Mouse (Mus musculus) cerebellum, adult 9-10 months (tissue): ENCODE data around the gene Tef.

ENCODE experiments used
- DNase-seq: peaks from one replicate; pipeline ENCODE4 v3.0.0; 2022

Tef gene

DNA sequence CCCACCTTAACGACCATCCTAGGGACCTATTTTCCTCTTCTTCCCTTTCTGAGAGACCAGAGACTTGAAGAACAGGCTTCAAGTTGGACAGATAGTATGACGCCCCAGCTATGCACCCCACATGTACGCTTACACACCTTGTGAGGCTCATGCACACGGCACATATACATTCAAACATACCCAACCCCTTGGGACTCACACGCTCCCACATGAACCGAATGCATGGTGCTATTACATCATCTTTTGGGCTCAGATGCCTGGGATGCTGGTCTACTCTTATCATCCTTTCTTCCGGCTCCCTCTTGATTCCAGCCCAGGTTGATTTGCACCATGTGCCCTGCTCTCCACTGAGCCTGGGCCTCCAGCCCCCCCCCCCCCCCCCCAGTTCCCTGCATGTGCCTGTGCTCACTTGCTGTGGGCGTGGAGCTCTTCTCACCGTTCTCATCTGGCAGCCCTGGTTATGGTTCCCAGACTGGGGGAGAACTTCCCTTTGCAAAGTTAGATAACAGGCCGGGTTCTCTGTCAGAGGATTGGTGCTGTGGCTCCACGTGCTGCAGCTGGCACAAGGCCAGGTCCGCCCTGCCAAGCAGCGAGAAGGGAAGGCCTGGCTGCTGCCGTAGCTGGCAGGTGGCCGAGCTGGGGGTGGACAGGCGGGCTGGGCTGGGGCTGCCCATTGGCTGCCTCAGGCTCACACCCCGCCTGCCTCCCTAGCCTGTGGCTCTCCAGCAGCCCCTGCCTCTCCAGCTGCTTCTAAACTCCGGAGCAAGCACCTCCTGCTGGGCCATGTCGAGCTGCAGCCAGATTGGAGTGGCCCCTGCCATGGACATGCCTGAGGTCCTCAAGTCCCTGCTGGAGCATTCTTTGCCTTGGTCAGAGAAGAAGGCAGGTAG is at the start of gene Tef:
TSS of gene Tef (plus strand) at position 421 of the 890 bp plus-strand sequence.
- peak; percentile 99 for DNase-seq

DNA sequence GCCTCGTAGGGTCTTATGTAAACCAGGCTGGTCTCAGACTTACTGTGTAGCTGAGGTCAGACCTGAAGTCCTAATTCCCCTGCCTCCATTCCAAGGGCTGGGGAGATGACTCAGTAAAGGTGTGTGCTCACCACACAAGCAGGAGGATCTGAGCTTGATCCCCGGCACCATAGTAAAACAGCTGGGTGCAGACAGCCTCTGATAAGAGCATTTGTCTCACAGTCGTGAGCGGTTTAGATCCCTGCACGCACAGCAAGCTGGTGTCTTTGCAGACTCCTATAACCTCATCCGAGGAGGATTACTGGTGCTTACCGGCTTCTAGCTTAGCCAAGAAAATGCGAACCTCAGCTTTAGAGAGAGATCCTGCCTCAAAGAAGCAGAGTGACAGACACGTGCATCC is 48.6 kb upstream of the Tef start:
- no peak for DNase-seq

DNA sequence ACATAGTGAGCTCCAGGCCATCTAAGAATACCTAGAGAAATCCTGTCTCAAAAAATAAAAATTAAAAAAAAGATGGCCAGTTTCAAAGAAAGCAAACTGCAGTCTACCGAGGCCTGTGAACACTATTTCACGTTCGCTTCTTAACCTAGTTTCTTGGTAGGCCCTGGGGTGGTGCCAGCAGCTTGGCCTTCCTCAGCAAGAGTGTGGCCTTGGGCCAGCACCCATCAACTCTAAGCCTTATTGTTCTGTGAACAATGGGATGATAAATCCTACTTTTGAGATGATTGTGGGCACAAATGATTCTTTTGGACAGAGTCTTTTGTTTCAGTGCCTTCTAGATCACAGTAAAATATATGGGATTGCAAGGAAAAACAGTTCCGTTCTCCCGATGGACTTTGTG is 43.5 kb upstream of the Tef start:
- DNase-seq, result peak; percentile 69

DNA sequence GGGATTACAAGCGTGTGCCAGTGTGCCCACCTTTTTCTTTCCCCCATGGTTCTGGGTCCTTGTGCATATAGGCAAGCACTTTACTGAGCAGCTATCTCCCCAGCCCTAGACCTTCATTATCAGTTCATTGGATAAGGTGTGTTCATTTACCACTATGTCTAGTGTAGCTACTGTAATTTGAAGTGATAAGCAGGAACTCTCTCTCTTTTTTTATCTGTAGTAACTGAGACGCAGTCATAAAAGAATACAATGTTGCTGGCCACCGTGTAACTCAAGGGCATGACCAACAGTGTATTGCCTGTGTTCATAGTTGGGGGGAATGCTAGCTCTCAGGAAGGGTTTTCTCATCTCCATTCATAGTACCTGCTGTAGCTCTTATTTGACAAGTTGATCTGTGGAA is 42.7 kb upstream of the Tef start:
- no peak for DNase-seq

DNA sequence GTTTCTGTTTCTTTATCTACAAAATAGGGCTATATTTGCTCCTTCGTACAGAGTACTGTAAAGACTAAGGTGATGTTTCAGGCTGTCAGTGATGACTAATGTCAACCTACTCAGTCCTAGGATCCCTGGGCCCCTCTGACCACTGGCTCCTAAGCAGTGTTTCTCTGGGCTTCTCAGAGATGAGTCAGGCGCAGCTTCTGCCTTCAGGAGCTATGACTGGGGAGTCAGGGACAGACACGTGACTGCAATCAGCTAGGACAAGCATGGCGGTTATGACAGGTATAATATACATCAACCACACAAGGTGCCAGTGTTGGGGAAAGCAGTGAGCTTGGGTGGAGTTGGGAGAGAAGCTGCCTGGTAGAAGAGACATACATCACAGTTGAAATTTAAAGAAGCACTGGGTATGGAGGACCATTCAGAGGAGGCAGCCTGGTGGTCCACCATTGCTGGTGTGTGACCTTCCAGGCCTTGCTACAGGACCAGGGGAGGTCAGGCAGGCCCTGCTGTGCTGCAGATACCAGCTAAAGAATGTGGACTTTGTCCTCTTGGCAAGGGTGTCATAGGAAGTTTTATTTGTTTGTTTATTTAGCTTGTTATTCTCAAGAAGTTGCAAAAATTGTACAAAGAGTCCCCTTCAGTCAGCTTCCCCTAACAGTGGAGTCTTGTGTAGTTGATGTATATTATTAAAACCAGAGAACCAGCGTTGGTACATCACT is 41.7 kb upstream of the Tef start:
- DNase-seq, result no peak

DNA sequence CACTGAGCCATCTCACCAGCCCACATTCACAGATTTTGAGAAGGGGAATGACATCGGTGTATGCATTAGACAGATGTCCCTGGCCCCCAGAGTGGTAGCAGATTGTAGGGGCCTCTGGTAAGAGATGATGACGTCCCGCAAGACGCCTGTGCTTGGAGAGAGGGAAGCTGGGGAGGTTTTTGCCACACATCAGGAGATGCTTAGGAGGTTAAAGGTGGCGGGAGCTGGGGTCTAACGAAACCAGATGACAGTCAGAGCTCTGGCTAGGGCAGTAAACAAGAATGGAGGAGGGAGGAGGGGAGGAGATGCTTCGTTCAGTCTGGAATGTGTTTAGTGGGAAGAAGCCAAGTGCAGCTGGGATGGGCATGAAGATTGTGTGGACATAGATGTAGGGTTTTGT is 40.8 kb upstream of the Tef start:
- DNase-seq, result no peak

DNA sequence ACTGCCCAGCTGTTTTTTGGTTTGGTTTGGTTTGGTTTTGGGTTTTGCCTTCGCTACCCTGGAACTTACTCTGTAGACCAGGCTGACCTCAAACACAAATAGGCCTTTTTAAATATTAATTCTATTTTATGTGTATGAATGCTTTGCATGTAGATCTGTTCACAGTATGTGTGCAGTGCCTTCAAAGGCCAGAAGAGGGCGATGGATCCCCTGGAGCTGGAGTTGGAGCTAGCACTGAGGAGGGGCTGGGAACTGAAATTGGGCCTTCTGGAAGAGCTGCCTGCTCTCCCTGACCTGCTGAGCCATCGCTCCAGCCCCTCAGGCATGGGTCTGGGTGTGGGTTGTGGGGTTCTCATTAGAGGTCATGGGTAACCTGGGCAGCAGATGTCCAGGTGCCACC is 40.3 kb upstream of the Tef start:
- no peak for DNase-seq

DNA sequence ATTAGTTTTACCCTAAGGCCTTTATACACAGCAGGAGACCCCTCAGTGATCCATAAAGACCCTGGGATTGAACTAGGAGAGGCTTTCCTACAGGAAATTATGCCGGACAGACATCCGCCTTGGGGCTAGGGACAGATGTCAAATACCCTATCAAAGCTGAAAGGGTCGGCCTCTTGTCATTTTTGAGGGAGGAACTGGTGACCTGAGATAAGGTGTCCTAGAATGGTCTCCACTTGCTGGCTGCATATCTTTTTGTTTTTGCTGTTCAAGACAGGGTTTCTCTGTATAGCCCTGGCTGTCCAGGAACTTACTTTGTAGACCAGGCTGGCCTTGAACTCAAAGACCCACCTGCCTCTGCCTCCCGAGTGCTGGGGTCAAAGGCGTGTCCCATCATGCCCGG is 37.6 kb upstream of the Tef start:
- DNase-seq, result no peak

DNA sequence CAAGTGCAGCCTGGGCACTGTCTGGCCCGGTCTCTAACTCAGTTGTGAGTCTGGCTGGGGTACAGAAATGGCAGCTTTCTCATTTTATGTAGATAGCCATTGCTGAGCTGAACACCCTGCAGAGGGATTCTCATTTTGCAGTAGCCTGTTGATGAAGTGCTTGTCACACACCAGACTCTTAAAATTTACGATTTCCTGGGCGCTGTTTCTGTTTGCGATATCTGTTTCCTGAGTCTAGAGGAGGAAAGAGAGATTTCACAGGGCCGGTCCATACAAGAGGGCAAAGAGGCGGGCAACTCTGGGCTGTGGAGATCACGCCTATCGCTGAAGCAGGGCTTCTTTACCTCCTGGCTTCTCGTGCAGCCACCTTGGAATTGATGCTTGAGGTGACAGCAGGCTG is 36.6 kb upstream of the Tef start:
- DNase-seq, result no peak

DNA sequence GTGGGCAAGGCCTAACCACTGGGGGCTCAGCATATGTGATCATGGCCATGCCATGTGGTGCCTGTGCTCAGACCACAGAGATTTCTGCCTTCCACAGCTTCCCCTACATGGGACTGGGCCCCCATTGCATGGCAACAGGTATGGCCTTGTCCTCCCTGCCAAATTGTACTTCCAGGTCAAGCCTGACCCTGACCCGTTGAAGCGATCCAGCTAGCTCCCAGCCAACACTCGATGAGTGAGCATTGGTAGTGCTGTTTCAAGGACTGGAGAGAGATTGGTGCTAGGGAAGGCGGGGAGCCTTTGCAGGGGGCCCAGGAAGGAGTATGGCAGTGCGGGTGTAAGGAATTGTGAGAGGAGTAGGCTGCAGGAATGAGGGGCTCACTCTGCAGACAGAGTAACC is 35.8 kb upstream of the Tef start:
- DNase-seq, result no peak

DNA sequence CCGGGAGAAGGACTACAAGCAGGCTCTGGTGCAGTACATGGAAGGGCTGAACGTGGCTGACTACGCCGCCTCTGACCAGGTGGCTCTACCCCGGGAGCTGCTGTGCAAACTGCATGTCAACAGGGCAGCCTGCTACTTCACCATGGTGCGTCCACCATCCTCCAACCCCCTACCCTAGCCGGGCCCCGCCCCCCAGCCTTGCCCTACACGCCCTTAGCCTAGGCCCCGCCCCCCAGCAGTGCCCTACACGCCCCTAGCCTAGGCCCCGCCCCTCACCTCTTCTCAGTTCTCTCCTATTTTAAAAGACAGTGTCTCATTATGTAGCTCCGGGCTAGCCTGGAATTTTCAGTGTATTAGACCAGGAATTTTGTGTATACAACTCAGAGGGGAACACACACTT is 33.2 kb upstream of the Tef start:
- DNase-seq, result no peak

DNA sequence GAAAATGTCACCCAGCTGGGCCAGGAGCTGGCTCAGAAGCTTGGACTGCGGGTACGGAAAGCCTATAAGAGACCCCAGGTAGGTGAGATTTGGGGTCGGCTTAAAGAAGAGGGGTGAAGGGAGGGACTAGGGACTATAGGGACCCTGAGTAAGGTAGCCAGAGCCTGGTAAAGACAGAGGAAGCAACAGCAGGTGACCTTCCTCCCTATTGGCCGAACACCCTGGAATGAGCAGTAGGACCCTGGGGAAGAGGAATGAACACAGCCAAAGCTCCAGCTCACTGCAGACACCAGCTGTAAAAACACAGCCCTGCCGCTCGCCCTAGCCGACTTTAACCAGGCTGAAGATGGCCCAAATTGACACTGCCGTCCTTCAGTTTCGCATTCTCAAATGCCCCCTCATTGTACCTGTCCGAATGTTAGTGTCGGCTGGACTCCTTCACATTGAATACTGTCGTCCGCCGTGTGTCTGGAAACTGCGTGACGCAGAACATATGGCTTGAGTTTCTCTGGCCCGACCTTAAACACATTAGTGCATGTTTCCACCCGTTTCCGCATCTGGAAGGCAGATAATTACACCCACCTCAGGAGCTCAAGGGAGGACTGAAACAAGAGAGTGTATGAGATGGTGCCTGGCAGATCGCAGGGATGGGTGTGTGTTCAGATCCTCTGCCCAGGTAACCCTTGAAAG is 29.6 kb upstream of the Tef start:
- no peak for DNase-seq

DNA sequence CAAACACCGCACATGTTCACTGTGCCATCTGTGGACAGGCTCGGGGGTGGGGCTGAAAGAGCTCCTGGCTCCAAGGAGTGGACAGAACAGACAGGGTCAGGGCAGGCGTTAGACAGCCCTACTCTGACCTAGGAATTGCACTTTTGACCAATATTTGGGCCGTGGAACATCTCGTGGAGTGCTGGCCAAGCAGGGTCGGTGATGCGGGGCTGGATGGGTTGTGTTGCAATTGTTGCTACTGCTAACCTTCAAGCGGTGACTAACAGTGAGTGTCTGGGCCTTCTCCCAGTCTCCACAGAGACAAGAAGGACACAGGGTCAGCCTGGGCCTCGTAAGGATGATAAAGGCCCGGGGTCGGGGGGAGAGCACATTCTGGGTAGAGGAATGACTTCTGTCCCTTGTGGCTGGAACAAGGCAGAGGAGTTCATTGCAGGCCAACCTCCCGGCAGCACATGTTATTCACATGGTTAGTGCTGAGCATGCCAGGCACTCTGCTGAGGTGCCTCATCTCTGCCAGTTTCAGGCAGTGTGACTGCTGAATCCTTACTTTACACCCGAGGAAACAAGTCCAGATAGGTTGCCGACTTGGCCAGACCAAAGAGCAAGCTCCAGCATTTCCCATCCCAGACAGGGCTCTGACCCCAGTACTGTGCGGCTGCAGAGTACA is 27.6 kb upstream of the Tef start:
- DNase-seq, result no peak

DNA sequence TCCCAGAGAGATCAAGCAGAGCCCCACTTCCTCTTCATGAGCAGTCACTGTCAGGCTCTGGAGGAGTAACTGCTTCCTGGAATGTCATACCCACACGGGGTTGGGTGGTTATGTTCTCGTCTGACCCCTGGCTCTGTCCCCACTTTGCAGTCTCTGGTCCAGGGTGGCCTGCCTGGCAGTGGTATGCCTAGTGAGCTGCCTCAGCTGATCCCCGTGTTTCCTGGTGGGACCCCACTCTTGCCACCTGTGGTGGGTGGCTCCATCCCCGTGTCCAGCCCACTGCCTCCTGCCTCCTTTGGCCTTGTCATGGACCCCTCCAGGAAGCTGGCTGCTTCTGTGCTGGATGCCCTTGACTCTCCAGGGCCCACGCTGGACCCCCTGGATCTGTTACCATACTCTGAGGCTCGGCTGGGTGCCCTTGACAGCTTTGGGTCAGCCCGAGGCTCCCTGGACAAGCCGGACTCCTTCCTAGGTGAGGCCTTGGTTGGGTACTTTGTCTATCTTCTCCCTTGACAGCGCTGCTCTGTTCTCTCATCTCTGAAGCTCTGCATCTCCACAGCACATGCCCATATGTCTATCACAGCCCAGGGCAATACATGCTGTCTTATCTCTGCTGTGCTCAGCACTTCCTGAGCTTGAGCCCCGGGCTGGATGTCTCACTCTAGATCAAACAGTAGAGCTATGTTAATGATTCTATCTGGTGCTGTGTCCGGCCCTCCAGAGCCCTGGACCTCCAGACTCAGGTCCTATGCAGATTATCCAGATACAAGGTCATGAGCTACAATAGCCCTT is 25.4 kb upstream of the Tef start:
- no peak for DNase-seq

DNA sequence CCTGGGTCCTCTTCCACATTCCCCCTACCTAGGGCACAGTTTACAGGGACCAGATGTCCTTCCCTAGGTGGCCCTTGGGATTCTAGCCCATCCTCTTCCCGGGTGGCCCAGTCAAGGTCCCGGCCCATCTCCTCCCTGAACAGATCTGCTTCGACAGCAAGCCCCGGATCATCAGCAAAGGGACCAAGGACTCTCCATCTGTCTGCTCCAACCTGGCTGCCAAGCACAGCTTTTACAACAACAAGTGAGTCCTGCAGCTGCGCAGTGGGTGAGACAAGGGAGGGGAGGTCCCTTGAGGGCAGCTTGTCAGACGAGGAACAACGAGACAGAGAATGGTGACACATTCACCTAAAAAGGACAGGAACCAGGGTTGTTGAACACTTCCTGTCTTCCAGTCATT is 20.4 kb upstream of the Tef start:
- peak; percentile 71 for DNase-seq

DNA sequence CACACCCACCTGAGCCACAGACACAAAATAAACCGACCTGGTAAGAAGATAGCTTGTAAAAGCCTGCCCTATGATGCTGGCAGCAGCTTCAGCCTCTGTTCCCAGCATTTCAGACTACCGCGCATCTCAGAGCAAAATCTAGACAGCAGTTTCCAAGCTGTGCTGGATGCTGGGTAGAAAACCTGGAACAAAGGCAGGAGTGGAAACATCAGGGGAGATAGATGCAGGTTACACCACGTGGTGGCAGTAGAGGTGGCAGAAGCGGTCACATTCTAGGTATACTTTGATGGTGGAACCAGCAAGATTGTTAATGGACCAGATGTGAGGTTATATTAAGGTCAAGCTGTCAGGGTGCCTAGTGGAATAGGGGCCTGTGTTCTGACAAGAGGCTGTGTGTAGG is 17.5 kb upstream of the Tef start:
- DNase-seq, result peak; percentile 71

DNA sequence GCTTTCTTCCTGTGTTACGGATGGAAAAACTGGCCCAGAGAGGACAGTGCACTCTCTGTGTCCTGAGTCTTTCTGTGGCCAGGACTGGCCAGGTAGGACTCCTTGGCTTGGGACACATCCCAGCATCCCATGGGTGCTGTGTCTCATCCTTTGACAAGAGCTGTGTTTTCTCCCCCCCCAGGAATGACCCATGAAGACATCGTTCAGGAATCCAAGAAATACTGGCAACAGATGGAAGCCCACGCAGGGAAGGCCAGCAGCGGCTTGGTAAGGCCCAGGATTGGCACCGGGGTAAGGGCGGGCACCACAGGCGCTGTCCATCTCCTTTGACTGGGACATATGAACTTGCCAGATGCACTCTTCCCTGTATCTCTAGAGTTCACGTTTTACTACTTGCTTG is 16.5 kb upstream of the Tef start:
- DNase-seq, result no peak

DNA sequence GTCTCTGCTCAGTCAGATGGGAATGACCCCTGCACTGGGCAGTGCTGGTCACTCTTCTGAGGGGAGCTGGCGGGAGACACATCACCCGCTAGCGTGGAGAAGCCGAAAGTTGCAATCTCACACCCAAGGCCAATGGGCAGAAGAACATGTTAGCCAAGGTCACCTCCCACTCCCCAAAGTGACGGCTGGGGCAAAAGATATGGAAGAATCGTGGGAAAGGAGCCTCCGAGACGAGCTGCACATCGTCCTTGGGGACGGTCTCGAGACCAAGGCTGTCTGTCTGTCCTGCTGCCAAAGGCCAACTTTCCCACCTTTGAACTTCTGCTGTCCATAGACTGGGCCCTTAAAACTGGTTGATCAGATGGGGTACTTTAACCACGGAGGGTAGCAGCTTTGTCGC is 14.7 kb upstream of the Tef start:
- DNase-seq, result no peak

DNA sequence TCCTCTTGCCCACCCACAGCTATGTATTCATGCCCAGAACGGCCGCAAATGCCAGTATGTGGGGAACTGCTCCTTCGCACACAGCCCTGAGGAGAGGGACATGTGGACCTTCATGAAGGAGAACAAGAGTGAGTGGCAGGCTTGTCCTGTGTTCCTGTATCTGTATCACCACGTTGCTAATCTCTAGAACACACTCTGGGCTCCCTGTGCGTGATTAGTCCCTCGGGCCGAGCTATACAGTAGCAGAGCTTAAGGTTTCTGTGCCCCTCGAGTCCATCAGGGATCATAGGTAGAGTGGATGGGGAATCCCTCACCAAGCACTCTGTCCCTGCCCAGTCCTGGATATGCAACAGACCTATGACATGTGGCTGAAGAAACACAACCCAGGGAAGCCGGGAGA is 9.8 kb upstream of the Tef start:
- no peak for DNase-seq

DNA sequence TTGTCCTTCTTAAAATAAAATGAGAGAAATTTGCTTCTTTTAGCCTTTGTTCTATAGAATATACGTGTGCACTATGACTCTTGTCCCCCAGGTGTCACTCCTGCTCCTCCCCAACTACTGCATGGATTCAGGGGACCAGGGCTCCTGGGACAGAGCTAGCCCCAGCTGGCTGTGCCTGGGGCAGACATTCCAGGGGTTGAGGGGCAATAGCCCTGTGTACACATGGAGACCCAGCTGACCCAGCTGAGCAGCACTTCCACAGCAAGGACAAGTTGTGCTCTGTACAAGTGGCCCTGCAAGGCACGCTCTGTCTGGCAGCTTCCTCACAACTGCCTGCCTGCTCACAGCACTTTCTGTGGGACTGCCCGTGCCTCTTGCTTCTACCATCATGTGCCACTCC is 6.0 kb upstream of the Tef start:
- DNase-seq, result no peak

DNA sequence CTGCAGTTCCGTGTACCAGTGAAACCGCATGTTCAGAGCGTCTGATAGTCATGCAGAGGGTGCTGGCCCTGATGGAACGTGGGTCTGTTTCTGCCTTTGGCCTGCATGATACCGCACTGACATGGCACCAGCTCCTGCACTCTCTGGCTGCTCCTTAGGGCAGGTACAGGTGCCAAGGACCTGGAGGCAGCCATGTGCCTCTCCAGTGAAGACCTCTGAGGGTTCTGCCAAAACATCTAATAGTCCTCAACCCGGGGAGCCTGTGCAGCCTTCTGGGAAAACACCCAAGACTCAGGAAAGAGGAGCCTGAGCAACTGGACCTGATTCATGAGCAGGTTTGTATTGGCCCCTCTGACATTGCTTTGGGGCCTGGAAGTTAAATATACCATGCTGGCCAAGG is 4.4 kb upstream of the Tef start:
- DNase-seq, result no peak

DNA sequence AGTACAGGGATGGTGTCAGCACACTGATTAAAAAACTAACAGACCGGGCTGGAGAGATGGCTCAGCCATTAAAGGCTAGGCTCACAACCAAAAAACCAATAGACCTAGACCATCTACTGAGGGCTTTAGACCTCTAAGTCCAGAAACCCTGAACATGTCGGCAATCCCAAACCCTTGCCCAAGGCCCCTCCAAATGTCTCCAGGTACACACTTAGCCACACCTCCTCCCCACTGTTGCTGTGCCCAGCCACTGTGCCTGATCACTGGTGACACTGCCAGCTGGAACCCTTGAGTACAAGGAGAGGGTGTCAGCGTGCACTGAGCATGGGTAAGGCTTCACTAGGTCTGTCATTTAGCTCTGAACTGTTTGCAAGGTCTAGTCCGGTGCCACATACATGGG is 3.8 kb upstream of the Tef start:
- DNase-seq, result no peak

DNA sequence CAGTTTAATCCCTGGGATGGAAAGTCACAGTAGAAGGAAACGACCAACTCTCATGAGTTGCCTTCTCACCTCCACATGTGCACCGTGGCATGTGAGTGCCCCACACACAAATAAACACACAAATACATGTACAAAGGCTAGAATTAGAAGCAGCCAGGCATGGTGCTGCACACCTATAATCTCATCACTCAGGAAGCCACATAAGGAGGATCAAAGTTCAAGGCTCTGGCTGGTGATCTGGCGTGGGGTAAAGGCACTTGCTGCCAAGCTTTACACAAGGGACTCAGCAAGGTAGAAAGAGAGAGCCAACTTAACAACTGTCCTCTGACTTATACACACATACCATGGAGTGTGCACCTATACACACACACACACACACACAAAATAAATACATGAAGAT is 1.8 kb upstream of the Tef start:
- DNase-seq, result no peak
